Mouse (Mus musculus) cerebellum, adult 9-11 months (tissue): Measurements from ENCODE around the gene BC107364.
"Not testable (repeated sequence)": the region's sequence is repeated elsewhere in the genome, so short reads cannot be mapped to it uniquely, and the experiment has no call there.

Experiments
- DNase-seq: peaks from one replicate; pipeline ENCODE4 v3.0.0; 2022

BC107364 gene

GRCm38 (mm10) chr3:96452262-96452661, at the start of gene BC107364:
TSS of gene BC107364 (minus strand) at chr3:96452306.
- DNase-seq = not testable (repeated sequence)

DNA sequence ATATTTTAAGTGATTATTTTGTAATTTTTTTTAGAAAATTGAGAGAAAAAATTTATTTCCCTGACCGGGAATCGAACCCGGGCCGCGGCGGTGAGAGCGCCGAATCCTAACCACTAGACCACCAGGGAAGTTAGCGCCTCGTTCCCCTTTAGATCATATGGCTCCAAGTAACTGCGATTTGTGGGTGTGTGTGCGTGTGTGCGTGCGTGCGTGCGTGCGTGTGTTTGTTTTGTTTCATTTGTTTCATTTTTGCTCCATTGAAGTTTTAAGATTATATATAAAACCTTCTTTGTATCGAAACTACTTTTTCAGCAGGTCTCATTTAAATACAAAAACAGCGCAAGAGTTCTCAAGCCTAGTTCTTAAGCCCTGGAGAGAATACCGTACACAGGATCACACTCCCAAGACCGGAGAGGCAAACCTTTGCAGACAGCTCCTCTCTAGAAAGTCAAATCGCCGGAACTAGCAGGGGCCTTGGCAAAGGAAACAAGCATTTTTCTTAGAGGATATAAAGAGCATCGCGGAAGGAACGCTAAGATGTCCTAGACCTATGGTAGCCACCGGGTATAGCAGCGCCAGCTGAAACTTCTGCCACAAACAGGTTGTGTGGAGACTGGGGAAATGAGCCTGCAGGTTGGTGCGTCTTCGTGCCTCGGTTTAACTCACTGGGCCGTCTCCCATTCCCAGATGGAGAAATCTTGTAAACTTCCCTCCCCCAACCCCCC, 49.4 kb upstream of the BC107364 start:
- DNase-seq = peak; percentile 83

DNA sequence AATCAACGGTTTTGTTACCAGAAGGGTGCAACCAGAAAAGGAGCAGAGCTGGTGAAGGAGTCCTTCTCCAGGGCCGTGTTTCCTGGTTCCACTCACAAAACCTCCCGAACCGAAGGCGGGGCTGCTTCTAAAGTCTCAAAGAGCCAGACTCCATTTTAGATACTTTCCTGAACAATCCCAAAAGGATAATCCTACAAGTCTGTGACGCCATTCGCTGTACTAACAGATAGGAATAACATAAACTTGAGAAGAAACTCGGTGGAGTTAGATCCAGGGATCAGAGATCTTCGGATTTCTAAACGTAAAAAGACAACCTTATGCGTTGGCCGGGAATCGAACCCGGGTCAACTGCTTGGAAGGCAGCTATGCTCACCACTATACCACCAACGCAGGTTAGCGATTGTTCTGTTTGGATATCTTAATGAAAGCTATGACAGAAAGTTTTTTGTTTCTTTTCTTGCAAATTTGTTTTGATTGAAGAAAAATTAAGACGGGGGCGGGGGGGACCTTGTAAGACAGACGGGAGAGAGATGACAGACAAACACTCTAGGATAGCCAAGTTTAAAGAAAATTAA, 48.7 kb upstream of the BC107364 start:
- peak; percentile 86 for DNase-seq

- DNase-seq = peak; percentile 93
These were observed 48.1 kb upstream of the BC107364 start for GRCm38 (mm10) chr3:96500289-96500621.

GRCm38 (mm10) chr3:96499481-96500288, 47.6 kb upstream of the BC107364 start:
- DNase-seq = peak; percentile 83

DNA sequence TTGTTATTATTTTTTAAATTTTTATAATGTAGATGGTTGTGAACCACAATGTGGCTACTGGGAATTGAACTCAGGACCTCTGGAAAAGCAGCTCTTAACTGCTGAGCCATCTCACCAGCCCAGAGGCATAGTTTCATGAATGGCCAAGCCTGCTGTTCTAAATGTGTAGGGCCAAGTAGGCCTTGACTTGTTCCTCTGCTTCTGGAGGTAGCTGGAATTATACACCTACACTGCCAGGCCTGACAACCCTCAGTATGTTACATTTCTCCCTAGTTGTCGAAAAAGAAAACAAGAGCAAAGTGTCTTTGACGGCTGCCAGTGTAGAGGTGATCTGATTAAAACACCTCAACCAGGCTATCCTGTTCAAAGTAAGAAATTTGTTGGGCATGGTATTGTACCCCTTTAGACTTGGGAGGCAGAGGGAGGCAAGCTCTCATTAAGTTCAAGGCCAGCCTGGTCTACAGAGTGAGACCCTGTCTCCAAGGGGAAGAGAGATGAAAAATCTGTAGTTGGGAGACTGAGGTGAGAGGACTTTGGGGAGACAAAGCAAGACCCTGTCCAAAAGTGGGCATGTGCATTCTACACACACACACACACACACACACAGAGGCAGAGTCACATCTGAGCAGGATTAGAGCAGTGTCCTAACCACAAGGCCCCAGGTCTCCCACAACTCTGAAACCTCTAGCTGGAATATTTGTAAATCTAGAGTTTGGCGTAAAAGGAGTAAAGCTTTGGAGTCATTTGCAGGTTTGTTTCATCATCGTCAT, 46.6 kb upstream of the BC107364 start:
- DNase-seq = peak; percentile 40

DNA sequence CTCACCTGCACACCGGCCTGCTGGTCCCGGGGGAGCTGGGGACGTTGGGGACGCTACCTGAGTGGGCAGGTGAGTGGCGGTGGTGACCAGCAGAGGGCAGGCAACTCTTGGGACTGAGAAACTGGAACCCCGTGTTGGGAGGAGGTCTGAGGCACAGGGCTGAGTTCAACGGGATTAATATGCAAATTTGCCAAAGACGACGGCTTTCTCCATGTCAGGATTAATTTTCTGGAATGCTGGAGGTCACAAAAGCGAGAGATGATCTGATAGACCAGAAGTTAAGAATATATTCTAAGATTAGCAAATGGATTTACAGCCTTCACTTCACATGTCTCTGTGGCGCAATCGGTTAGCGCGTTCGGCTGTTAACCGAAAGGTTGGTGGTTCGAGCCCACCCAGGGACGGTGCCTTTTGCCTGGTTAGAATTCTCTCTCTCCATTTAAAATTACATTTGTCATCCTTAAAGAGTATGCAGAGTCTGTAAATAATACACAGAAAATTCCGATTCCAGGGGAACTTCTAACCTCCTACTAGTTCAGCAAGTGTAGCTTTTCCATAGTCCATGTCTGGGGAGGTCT, 45.4 kb upstream of the BC107364 start:
- DNase-seq = peak; percentile 87

DNA sequence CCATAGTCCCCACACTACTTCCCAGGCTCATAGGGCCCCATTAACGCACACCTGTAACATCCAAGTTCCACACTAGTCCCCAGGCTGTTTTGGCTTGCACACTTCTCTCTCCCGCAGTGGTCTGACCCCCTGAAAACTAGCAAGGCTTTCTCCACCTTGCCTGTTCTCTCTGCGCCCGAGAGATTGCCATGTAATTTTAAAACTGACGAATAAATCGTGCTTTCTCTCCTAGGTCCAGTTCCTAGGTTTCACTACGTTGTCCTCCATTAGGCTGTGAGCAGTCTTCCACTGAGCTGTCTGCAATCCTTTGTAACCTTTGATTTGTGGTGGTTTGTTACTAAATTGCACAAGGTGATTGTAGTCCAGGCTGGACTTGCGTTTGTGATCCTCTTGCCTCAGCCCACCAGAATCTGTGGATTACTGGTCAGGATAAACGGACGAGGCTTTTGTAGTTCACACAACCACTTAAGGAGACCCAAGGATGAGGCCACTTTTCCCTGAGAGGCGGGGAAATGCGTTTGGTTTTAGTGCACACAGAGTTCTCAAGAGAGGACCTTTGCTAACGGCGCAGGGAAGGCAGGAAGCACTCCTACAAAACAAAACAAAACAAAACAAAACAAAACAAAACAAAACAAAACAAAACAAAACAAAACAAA, 44.6 kb upstream of the BC107364 start:
- not testable (repeated sequence) for DNase-seq

DNA sequence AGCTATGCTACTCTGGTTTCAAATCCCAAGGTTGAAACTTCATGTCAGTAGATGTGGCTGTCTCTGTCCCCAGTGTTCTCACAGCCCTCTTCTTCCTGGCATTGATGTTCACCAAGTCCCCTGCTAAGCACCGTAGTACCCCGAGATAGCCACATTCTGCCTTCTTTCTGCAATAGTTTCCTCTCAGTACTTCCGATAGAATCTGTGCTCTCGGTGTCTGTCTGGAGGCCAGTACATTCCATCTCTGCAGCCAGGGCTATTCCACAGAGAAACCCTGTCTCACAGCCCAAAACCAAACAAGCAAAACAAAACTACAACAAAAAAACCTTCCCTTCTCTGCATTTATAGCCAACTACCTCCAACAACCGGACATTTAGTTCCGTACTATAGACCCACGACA, 44.1 kb upstream of the BC107364 start:
- DNase-seq = no peak

DNA sequence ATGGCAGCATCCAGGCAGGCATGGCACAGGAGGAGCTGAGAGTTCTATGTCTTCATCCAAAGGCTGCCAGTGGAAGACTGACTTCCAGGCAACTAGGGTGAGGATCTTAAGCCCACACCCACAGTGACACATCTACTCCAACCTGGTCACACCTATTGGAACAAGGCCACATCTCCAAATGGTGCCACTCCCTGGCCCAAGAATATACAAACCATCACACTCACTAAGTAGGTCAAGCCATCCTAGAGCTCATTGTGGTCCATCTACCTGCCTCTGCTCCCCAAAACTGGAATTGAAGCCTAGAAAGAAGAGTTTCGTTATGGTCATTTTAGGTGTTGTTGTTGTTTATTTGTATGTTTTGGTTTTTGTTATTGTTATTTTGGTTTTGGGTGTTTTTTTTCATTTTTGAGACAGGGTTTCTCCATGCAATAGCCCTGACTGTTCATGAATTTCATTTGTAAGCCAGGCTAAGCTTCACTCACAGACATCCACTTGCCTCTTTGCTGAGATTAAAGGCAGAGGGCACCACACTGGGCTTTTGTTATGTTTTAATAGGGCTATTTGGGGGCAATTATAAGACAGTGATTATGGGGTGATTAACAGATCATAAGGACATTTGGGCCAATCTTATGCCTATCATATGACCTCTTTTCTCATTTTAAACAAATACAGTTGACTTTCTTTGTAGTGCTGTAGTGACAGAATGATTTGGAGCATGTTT, 43.5 kb upstream of the BC107364 start:
- DNase-seq = peak; percentile 34

DNA sequence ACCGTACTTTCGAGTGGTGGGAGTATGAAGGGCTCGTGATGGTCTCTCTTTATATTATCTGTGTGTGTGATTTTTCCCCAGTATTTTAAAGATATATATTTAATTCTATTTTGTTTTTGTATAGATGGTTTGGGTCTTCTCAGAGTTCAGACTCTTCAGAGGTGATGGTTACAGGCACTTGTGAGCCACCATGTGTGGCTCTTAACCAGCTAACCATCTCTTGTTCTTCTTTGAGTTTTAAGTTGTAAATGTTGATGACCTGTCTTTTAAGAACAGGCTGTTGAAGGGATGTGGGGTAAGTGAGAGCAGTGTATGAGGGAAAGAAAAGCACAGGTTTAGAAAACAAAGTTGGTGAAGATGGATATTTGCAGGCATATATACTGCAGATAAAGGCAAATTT, 42.8 kb upstream of the BC107364 start:
- no peak for DNase-seq

DNA sequence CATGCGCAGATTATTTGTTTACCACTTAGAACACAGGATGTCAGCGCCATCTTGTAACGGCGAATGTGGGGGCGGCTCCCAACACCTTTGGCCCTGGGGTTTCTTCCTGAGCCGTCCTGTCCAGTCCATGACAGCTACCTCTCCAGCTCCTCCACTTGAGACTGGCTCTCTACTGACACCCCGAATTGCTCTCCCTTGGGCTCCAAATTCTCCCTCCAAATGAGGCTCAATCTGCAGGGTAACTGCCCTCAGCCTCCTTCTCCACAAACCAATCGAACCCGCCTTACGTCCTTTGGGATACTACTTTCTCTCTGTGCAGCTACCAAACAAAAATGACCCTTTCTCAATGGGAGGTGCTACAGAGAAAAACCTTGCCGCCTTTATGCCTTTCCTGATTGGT, 42.4 kb upstream of the BC107364 start:
- not testable (repeated sequence) for DNase-seq

- DNase-seq = peak; percentile 25
These were observed 37.5 kb upstream of the BC107364 start for GRCm38 (mm10) chr3:96489636-96490035.

- DNase-seq = peak; percentile 32
These were observed 37.0 kb upstream of the BC107364 start for GRCm38 (mm10) chr3:96488907-96489629.

DNA sequence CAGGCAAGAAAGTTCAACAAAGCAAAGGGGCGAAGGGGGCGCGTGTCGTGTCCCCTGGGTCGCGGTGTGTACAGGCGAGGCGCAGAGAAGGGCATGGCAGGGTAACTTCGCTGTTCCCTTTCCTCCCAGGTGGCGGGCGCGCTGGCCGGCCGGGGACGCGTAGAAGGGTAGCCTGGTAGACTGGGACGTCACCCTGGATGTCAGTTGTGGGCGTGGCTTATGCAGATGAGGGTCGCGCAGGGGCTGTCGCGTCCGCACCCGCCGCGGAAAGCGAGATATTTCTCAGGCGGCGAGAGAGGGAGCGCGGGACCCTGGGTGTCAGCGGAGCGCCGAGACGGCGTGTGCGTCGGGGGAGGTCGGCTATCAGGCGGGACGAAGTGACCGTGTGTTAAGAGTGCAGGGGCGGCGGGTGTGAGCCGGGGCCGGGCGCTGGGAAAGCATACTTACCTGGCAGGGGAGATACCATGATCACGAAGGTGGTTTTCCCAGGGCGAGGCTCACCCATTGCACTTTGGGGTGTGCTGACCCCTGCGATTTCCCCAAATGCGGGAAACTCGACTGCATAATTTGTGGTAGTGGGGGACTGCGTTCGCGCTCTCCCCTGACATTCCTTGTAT, 36.3 kb upstream of the BC107364 start:
- not testable (repeated sequence) for DNase-seq

GRCm38 (mm10) chr3:96487596-96488289, 35.6 kb upstream of the BC107364 start:
- peak; percentile 65 for DNase-seq

DNA sequence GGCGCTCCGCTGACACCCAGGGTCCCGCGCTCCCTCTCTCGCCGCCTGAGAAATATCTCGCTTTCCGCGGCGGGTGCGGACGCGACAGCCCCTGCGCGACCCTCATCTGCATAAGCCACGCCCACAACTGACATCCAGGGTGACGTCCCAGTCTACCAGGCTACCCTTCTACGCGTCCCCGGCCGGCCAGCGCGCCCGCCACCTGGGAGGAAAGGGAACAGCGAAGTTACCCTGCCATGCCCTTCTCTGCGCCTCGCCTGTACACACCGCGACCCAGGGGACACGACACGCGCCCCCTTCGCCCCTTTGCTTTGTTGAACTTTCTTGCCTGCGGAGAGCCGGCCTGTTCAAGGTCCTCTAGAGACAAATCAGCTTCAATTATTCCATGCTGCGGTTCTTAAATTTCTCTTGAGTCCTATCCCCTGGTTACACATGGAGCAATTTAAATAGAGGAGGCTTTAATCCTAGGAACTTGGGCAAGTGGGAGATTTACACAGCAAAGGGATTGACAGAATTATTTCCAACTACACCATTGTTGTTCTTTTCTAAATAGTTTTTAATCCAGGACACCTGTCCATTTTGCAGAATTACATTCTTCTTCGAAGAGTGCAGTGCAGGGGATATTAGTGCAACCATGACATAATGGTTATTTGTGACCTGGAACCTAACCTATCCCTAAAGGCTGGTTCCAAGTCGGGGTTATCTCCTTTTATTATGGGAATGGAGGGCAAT, 34.9 kb upstream of the BC107364 start:
- DNase-seq = not testable (repeated sequence)

- DNase-seq = not testable (repeated sequence)
These were observed 34.1 kb upstream of the BC107364 start for GRCm38 (mm10) chr3:96486064-96486827.
